Mouse (Mus musculus) lung, embryonic 14.5 days (tissue): Measurements from ENCODE around the gene Tprg. TPM values are rescaled to one million over a fixed set of nuclear protein-coding genes. Genes with fewer than 3 reads are reported as not detected.

Experiments
- ATAC-seq: fragments of 200-750 bp; cut with Nextera tagmentation; 2 replicates; pipeline ENCODE4 v1.8.0; 2017; ENCODE audit warnings: mild to moderate bottlenecking, moderate TSS enrichment, moderate library complexity; ENCODE audit not compliant: insufficient read depth
- DNase-seq: peaks from one replicate; pipeline ENCODE4 v3.0.0-alpha.2; 2015
- H3K27ac ChIP-seq: fragments of 300-500 bp; sonication (generic); 2 replicates; pipeline ENCODE4 v1.5.1; 2014; ENCODE audit warnings: low read depth, mild to moderate bottlenecking, moderate library complexity
- H3K27me3 ChIP-seq: fragments of 300-500 bp; sonication (generic); 2 replicates; pipeline ENCODE4 v1.6.1; 2014; ENCODE audit warnings: low read length, control low read depth; ENCODE audit not compliant: insufficient read depth
- H3K36me3 ChIP-seq: fragments of 300-500 bp; sonication (generic); 2 replicates; pipeline ENCODE4 v1.6.1; 2014; ENCODE audit warnings: control low read depth; ENCODE audit not compliant: insufficient read depth
- H3K4me1 ChIP-seq: fragments of 300-500 bp; sonication (generic); 2 replicates; pipeline ENCODE4 v1.6.1; 2014; ENCODE audit warnings: antibody characterized with exemption, control low read depth; ENCODE audit not compliant: insufficient read depth
- H3K4me2 ChIP-seq: fragments of 300-500 bp; sonication (generic); 2 replicates; pipeline ENCODE4 v1.6.1; 2014; ENCODE audit warnings: mild to moderate bottlenecking
- H3K4me3 ChIP-seq: fragments of 300-500 bp; sonication (generic); 2 replicates; pipeline ENCODE4 v1.5.1; 2014; ENCODE audit warnings: low read depth, low read length
- H3K9ac ChIP-seq: fragments of 300-500 bp; sonication (generic); 2 replicates; pipeline ENCODE4 v1.6.1; 2014
- H3K9me3 ChIP-seq: fragments of 300-500 bp; sonication (generic); 2 replicates; pipeline ENCODE4 v1.6.1; 2016; ENCODE audit warnings: low read depth, low read length, control low read depth
- CTCF ChIP-seq: IDR thresholded peaks from 2 replicates; pipeline ENCODE4 v1.5.1; 2016; ENCODE audit warnings: antibody characterized with exemption, low read depth
- WGBS: fragments of 180-500 bp; shearing (Covaris S2); extraction: QIAGEN DNeasy Blood & Tissue Kit; methylation state at CpG from one replicate; pipeline ENCODE4 v1.1.7; 2014; 5-methylcytosine and 5-hydroxymethylcytosine counted together
- polyA plus RNA-seq: library from polyadenylated mRNA; unstranded; fragments of >200 nt; fragmentation: Nextera tagmentation; extraction: Ambion mirVana; gene quantifications from 2 replicates; pipeline ENCODE4 v1.2.1, GENCODE M21; 2014

The Tprg gene
- polyA plus RNA-seq, 1 experiment from 2014 or later: 0.28 TPM

DNA sequence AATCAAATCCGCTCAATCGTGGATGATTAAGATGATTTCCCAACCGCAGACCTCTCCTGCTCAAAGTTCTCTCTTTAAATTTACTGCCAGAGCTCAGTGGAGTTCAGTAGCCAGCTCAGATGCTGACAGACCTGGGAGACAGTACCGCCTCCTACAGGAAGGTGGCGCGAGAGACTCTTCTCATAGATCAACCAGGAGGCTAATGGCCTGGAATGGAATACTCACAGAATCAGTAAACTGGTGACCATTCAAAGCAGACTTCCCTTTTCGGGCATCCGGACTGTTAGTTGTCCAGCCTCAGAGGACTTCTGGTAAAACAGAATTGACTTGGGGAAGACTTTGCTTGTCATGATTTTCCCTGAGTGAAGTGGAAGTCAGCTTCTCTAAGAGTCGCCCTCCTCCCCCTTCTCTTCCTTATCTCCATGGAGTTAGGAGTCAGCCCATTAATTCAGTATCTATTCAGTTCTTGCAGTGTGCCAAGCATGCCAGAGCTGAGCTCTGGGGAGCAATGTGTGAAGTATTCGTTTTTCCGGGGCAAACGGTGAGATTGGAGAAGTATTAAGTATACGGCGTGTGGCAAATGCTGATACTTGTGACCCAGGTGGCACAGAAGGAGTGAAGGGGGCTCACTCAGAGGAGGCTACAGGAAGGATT is 90.2 kb downstream of the Tprg start:
- no peak overlapping the region for H3K27ac ChIP-seq
- H3K4me1 ChIP-seq: no peaks in the 10 kb centered on the region
- peak; percentile 90 for TF ChIP-seq CTCF
- no peak overlapping the region for H3K9ac ChIP-seq
- WGBS: 28% methylated on average over 14 of the region's 14 CpGs
- H3K36me3 ChIP-seq: no peaks in the 10 kb centered on the region
- no peak overlapping the region for H3K4me2 ChIP-seq
- no peaks in the 10 kb centered on the region for H3K9me3 ChIP-seq
- H3K4me3 ChIP-seq: no peak overlapping the region
- no peaks in the 10 kb centered on the region for H3K27me3 ChIP-seq
- ATAC-seq (peak; percentile 70; the same call in 1 of the 2 replicates), DNase-seq (peak; percentile 93)

DNA sequence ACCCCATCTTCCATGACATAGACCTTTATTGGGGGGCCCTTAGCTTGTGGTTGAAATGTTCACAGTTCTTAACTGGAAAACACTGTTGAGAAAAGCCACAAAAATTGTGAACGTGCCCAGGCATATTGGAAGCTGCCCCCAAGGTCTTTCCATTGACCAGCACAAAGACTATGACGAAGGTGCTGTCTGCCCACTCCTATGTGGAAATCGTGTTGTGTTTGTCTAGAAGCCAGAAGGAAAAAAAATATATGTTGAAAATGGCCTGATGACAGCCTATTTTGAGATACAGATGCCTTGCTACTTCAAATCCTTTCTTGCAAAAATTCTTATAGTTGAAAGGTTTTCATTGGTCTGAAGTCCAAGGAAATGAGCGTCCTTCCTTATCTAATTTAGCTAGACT is 91.1 kb downstream of the Tprg start:
- 72% methylated on average over 4 of the region's 4 CpGs for WGBS
- Histone ChIP-seq H3K27me3 (no peaks in the 10 kb centered on the region), H3K4me3 (no peak overlapping the region), H3K4me2 (no peak overlapping the region), H3K36me3 (no peaks in the 10 kb centered on the region), H3K9me3 (no peaks in the 10 kb centered on the region), H3K27ac (no peak overlapping the region), H3K9ac (no peak overlapping the region), H3K4me1 (no peaks in the 10 kb centered on the region)
- DNase-seq (no peak), ATAC-seq (no peak)
- TF ChIP-seq CTCF: no peak

DNA sequence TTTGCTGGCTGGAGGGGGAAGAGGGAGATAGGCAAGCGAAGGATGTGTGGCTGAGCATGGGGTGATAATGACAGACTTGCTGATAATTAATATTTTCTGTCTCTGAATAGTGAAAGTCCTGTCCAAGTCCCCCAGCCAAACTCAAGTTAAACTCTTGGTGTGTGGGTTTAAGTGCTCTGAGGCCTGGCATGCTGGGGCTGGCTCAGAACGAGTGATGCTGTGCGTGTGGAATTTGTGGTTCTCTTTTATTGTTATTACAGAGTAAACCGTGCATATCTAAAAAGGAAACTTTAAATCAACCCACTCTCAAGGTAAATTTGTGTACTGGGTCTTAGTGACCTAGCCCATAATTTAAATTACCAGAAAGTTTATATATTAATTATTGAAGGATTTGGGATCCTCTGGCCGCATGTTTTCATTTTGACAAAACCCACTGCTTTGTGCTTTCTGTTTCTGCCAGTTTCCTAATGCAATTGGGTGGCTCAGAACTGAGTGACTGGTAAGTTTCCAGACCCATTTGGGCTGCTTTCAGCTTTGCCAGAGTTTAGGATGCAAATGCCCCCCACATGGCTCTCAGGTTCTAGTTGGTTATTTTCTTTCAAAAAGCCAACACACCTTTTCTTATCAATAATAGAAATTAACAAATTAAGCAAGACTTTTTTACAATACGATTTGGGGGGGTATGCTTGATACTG is 99.0 kb downstream of the Tprg start:
- TF ChIP-seq CTCF: no peak
- 58% methylated on average over 6 of the region's 6 CpGs for WGBS

DNA sequence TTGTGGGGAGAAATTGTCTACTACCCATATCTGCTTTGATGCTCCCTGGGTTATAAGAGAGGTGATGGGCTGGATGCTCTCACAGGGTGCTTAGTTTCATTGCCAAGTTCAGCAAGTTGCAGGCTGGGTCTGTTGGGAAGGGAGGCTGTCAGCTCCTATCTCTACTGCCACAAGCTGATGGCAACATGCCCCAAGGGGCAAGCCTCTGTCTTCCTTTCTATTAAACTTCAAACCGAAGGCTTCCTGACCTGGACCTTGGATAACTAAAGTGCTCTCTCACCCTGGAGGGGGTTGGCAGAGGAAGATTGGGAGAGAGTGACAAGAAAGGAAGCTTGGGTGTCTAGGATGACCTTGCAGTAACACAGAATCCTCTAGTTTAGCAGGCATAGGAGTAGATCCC is 108.1 kb downstream of the Tprg start:
- ATAC-seq (no peak), DNase-seq (no peak)
- no peak overlapping the region for H3K4me3 ChIP-seq
- H3K27me3 ChIP-seq: no peaks in the 10 kb centered on the region
- no peak overlapping the region for H3K27ac ChIP-seq
- no peaks in the 10 kb centered on the region for H3K36me3 ChIP-seq
- H3K9ac ChIP-seq: no peak overlapping the region
- WGBS: 75% methylated on average over 1 of the region's 1 CpGs
- no peak for TF ChIP-seq CTCF
- H3K4me1 ChIP-seq: no peaks in the 10 kb centered on the region
- H3K4me2 ChIP-seq: no peak overlapping the region
- H3K9me3 ChIP-seq: no peaks in the 10 kb centered on the region

More for the DNA sequence above, 99.0 kb downstream of the Tprg start:
- Histone ChIP-seq H3K4me2 (no peak overlapping the region), H3K4me3 (no peak overlapping the region), H3K27me3 (no peaks in the 10 kb centered on the region), H3K27ac (no peak overlapping the region), H3K9me3 (no peaks in the 10 kb centered on the region), H3K9ac (no peak overlapping the region), H3K36me3 (no peaks in the 10 kb centered on the region), H3K4me1 (no peaks in the 10 kb centered on the region)
- no peak for ATAC-seq
- DNase-seq: peak; percentile 11

DNA sequence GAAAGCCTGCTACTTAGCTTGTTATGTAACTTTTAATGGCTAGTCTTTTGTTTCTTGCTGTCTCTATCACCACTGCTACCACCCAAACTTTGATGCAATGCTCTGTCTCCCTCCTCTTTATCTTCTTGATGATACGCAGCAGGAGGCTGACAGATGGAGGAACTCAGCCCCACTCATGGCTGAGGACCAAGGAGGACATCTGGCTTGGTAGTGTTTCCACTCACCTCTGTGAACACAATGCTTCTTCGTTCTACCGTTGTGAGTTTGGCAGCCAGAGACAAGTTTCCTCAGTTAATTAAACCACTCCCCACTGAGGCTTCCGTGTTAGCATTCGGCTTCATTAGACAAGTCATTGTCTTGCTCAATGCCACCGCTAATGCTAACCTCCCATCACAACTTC is 117.5 kb downstream of the Tprg start:
- no peak for TF ChIP-seq CTCF
- peak; percentile 56 for DNase-seq
- Histone ChIP-seq H3K9me3 (no peaks in the 10 kb centered on the region), H3K36me3 (no peaks in the 10 kb centered on the region), H3K4me3 (no peak overlapping the region), H3K9ac (no peak overlapping the region), H3K4me1 (peaks cover 11% of the 10 kb centered on the region), H3K27me3 (no peaks in the 10 kb centered on the region), H3K4me2 (no peak overlapping the region), H3K27ac (no peak overlapping the region)
- 49% methylated on average over 6 of the region's 6 CpGs for WGBS
- ATAC-seq: no peak

DNA sequence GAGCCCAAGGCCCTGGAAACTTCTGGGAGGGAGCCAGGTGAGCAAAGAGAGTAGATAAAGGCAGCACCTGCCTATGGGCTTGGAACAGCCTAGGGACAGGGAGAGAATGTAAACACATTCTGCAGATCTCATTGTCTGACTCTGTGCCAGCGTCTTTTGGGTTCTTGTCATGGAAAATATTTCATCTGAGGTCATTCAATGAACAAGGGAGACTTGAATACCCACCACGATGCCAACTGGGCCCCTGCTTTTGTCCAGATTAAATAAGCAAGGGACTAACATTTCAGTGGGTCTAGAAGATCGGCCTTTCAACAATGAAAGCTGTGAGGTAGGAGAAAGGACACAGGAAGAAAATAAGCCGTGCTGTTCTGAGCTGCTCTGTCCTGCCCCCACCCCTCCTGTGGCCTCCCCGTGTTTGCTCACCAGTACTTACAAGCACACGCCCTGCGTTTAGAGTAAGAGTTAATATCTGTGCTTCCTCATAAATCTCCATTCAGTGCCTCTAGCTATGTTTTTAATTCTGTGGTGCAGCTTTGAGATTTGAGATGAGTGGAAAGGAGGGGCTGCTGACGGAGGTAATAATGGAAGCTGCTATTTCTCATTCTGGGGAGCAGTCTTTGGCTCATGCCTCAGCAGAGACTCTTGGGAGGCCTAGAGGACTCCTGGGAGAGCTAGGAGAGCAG is 120.7 kb downstream of the Tprg start:
- Histone ChIP-seq H3K9ac (no peak overlapping the region), H3K4me2 (peak overlapping the region; percentile 16), H3K9me3 (no peaks in the 10 kb centered on the region), H3K36me3 (no peaks in the 10 kb centered on the region), H3K4me3 (no peak overlapping the region), H3K4me1 (peaks cover 11% of the 10 kb centered on the region), H3K27ac (peak overlapping the region; percentile 81), H3K27me3 (no peaks in the 10 kb centered on the region)
- DNase-seq: peak; percentile 79
- TF ChIP-seq CTCF: no peak
- peak; percentile 92 for ATAC-seq
- WGBS: 23% methylated on average over 8 of the region's 8 CpGs

DNA sequence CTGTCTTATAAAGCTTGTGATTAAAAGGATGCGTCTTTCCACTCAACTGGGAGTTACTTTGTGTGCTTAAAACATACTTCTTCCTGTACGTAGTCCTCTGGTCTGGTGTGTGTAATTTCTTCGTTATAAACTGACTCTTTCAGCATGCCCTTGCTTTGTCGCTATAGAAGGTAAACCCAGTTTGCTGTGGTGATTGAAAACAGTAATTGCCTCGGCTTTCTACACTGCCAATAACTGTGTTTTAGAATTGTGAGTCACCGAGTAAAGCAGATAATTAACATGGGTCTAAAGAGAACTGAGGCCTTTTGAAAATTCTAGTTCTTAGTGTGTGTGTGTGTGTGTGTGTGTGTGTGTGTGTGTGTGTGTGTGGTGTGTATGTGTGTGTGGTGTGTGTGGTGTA is 121.4 kb downstream of the Tprg start:
- no peaks in the 10 kb centered on the region for H3K27me3 ChIP-seq
- no peaks in the 10 kb centered on the region for H3K36me3 ChIP-seq
- WGBS: 72% methylated on average over 6 of the region's 6 CpGs
- TF ChIP-seq CTCF: no peak
- no peaks in the 10 kb centered on the region for H3K9me3 ChIP-seq
- H3K27ac ChIP-seq: peak overlapping the region; percentile 81
- DNase-seq: no peak
- H3K4me1 ChIP-seq: peaks cover 11% of the 10 kb centered on the region
- H3K4me2 ChIP-seq: peak overlapping the region; percentile 16; the same call in 1 of the 2 replicates
- H3K9ac ChIP-seq: no peak overlapping the region
- ATAC-seq: no peak
- no peak overlapping the region for H3K4me3 ChIP-seq
